Mouse (Mus musculus) liver, embryonic 16.5 days (tissue): ENCODE data around the gene Tbc1d32. TPM values are rescaled to one million over a fixed set of nuclear protein-coding genes. Genes with fewer than 3 reads are reported as not detected.

ENCODE experiments used
- ATAC-seq: fragments of 200-750 bp; cut with Nextera tagmentation; 2 replicates; pipeline ENCODE4 v1.8.0; 2017; ENCODE audit warnings: low read depth, mild to moderate bottlenecking, moderate number of reproducible peaks, moderate library complexity
- H3K27ac ChIP-seq: fragments of 300-500 bp; sonication (generic); 2 replicates; pipeline ENCODE4 v1.5.1; 2014; ENCODE audit warnings: mild to moderate bottlenecking, low read length
- H3K27me3 ChIP-seq: fragments of 300-500 bp; sonication (generic); 2 replicates; pipeline ENCODE4 v1.6.1; 2014; ENCODE audit warnings: low read depth, low read length, mixed read lengths; ENCODE audit not compliant: control insufficient read depth, insufficient read depth
- H3K36me3 ChIP-seq: fragments of 300-500 bp; sonication (generic); 2 replicates; pipeline ENCODE4 v1.6.1; 2014; ENCODE audit warnings: mild to moderate bottlenecking; ENCODE audit not compliant: control insufficient read depth, insufficient read depth
- H3K4me1 ChIP-seq: fragments of 300-500 bp; sonication (generic); 2 replicates; pipeline ENCODE4 v1.6.1; 2014; ENCODE audit warnings: low read depth, low read length, mixed read lengths; ENCODE audit not compliant: control insufficient read depth
- H3K4me2 ChIP-seq: fragments of 300-500 bp; sonication (generic); 2 replicates; pipeline ENCODE4 v1.6.1; 2014; ENCODE audit warnings: low read depth, low read length, mixed read lengths
- H3K4me3 ChIP-seq: fragments of 300-500 bp; sonication (generic); 2 replicates; pipeline ENCODE4 v1.5.1; 2014; ENCODE audit warnings: low read depth, mild to moderate bottlenecking, low read length
- H3K9ac ChIP-seq: fragments of 300-500 bp; sonication (generic); 2 replicates; pipeline ENCODE4 v1.6.1; 2014; ENCODE audit warnings: low read depth, low read length
- H3K9me3 ChIP-seq: fragments of 300-500 bp; sonication (generic); replicated peaks from 2 replicates; pipeline ENCODE4 v1.6.1; 2016; ENCODE audit warnings: low read length; ENCODE audit not compliant: control insufficient read depth
- WGBS: fragments of 180-500 bp; shearing (Covaris S2); extraction: QIAGEN DNeasy Blood & Tissue Kit; methylation state at CpG from one replicate; pipeline ENCODE4 v1.1.7; 2014; ENCODE audit not compliant: insufficient replicate concordance; 5-methylcytosine and 5-hydroxymethylcytosine counted together
- polyA plus RNA-seq: library from polyadenylated mRNA; unstranded; fragments of >200 nt; fragmentation: Nextera tagmentation; extraction: Ambion mirVana; gene quantifications from 2 replicates; pipeline ENCODE4 v1.2.1, GENCODE M21; 2015

Gene Tbc1d32
- polyA plus RNA-seq, 1 experiment from 2014 or later: 0.35 TPM

DNA sequence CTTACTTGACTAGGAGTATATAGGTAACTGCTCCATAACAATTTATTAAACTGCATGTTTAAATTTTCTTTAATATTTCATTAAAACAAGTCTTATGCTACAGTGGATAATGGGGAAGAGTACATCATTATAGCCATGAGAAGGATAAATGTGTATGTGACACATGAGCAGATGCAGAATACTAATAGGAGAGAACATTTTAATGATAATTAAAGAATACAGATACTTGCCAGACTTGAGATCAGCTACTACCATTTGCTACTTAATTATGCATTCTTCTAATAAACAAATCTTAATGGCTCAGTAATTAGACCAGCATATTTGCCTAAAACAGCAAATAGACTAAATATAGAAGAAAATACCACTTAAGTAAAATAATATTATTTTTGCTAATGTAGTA, 131.7 kb downstream of the Tbc1d32 start:
- H3K27ac ChIP-seq: no peak overlapping the region
- H3K4me2 ChIP-seq: no peak overlapping the region
- H3K9me3 ChIP-seq: no peaks in the 10 kb centered on the region
- ATAC-seq: no peak
- H3K9ac ChIP-seq: no peak overlapping the region
- no peaks in the 10 kb centered on the region for H3K27me3 ChIP-seq
- H3K4me1 ChIP-seq: no peaks in the 10 kb centered on the region
- H3K36me3 ChIP-seq: no peaks in the 10 kb centered on the region
- no peak overlapping the region for H3K4me3 ChIP-seq

DNA sequence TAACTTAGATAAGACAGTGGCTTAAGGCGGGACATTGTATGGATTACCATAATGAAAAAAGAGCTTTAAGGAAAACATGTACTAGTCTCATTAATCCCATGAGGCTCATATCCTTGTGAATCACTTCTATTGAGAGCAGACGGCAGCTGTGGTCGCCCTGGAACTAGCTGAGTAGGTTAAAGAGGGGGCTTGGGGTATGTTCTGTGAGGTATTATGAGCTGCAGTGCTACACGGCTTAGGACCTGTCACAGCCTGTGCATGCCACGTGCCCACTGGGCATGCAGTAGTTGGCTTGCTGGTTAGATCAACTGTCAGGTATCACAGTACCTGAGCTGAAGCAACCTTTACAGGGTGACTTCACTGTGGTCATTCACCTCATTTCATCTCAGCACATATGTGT, 133.9 kb downstream of the Tbc1d32 start:
- Histone ChIP-seq H3K4me3 (no peak overlapping the region), H3K27ac (no peak overlapping the region), H3K4me1 (no peaks in the 10 kb centered on the region), H3K36me3 (no peaks in the 10 kb centered on the region), H3K4me2 (no peak overlapping the region), H3K9me3 (no peaks in the 10 kb centered on the region), H3K27me3 (no peaks in the 10 kb centered on the region), H3K9ac (no peak overlapping the region)
- WGBS: 69% methylated on average over 5 of the region's 5 CpGs
- ATAC-seq: no peak

DNA sequence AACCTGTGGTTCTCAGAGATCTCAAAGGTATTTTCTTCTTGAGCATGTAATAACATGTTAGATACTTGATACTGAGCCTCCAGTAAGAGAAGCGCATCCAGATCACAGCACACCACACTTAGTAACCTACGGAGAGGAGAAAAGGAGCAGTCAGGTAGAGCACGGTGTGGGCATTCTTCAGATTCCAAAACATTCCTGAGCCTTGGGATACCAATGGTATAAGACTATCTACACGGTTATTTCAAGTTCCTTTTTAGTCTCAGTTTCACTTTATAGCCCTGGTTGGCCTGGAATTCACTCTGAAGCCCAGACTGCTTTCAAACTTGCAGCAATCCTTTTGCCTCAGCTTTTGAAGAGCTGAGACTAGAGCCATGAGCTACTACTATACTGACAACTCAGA, 138.8 kb downstream of the Tbc1d32 start:
- Histone ChIP-seq H3K36me3 (no peaks in the 10 kb centered on the region), H3K4me2 (no peak overlapping the region), H3K27ac (no peak overlapping the region), H3K27me3 (no peaks in the 10 kb centered on the region), H3K9me3 (no peaks in the 10 kb centered on the region), H3K4me1 (no peaks in the 10 kb centered on the region), H3K4me3 (no peak overlapping the region), H3K9ac (no peak overlapping the region)
- 66% methylated on average over 4 of the region's 4 CpGs for WGBS
- no peak for ATAC-seq

- WGBS: 67% methylated on average over 2 of the region's 2 CpGs
- Histone ChIP-seq H3K36me3 (no peaks in the 10 kb centered on the region), H3K4me1 (no peaks in the 10 kb centered on the region), H3K4me2 (no peak overlapping the region), H3K9ac (no peak overlapping the region), H3K27me3 (no peaks in the 10 kb centered on the region), H3K4me3 (no peak overlapping the region), H3K27ac (no peak overlapping the region), H3K9me3 (no peaks in the 10 kb centered on the region)
- ATAC-seq: no peak
Observed at GRCm38 (mm10) chr10:56062746-56063145, 165.7 kb downstream of the Tbc1d32 start.

DNA sequence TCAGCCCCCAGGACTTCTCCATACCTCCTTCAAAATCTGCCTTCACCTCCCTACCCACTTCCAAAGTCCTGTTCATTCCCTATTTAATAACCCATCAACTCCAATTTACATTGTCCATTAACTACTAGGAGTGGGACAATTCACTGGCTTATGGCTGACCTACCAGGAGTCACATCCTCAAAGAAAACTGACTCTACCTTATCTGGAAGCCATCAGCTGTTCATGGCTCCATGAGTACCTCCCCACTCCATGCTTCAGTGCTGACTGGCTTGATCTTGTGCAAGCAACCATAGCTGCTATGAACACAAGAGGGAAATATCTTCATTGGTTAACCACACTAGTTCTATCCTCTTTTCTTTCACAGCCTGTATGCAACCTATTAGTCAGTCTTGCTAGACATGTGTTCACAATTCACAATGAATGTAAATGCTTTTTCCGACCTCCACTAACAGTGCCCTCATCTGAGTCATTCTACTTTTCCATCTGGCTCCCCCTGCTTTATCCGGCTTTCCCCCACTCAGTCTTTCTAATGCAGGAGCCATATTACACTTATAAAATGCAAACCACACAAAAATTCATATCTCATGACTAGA, 167.2 kb downstream of the Tbc1d32 start:
- Histone ChIP-seq H3K27ac (no peak overlapping the region), H3K4me3 (no peak overlapping the region), H3K36me3 (no peaks in the 10 kb centered on the region), H3K4me1 (no peaks in the 10 kb centered on the region), H3K9me3 (no peaks in the 10 kb centered on the region), H3K9ac (no peak overlapping the region), H3K4me2 (no peak overlapping the region), H3K27me3 (no peaks in the 10 kb centered on the region)
- WGBS: 61% methylated on average over 2 of the region's 2 CpGs
- no peak for ATAC-seq

GRCm38 (mm10) chr10:56058979-56059422, 169.5 kb downstream of the Tbc1d32 start:
- Histone ChIP-seq H3K36me3 (no peaks in the 10 kb centered on the region), H3K9ac (no peak overlapping the region), H3K4me1 (no peaks in the 10 kb centered on the region), H3K9me3 (no peaks in the 10 kb centered on the region), H3K4me3 (no peak overlapping the region), H3K4me2 (no peak overlapping the region), H3K27ac (no peak overlapping the region), H3K27me3 (no peaks in the 10 kb centered on the region)
- 63% methylated on average over 3 of the region's 3 CpGs for WGBS
- no peak for ATAC-seq

GRCm38 (mm10) chr10:56025400-56025799, 203.1 kb downstream of the Tbc1d32 start:
- no peak for ATAC-seq
- Histone ChIP-seq H3K9me3 (no peaks in the 10 kb centered on the region), H3K9ac (no peak overlapping the region), H3K27me3 (no peaks in the 10 kb centered on the region), H3K4me1 (no peaks in the 10 kb centered on the region), H3K4me2 (no peak overlapping the region), H3K27ac (no peak overlapping the region), H3K36me3 (no peaks in the 10 kb centered on the region), H3K4me3 (no peak overlapping the region)

GRCm38 (mm10) chr10:56024579-56024978, 203.9 kb downstream of the Tbc1d32 start:
- ATAC-seq: no peak
- Histone ChIP-seq H3K27ac (no peak overlapping the region), H3K36me3 (no peaks in the 10 kb centered on the region), H3K4me1 (no peaks in the 10 kb centered on the region), H3K4me3 (no peak overlapping the region), H3K27me3 (no peaks in the 10 kb centered on the region), H3K9me3 (no peaks in the 10 kb centered on the region), H3K9ac (no peak overlapping the region), H3K4me2 (no peak overlapping the region)
- WGBS: 70% methylated on average over 2 of the region's 2 CpGs

GRCm38 (mm10) chr10:55979898-55980521, 248.5 kb downstream of the Tbc1d32 start:
- Histone ChIP-seq H3K9me3 (no peaks in the 10 kb centered on the region), H3K27me3 (no peaks in the 10 kb centered on the region), H3K36me3 (no peaks in the 10 kb centered on the region), H3K4me3 (no peak overlapping the region), H3K4me2 (no peak overlapping the region), H3K9ac (no peak overlapping the region), H3K27ac (no peak overlapping the region), H3K4me1 (no peaks in the 10 kb centered on the region)
- WGBS: 22% methylated on average over 2 of the region's 2 CpGs
- no peak for ATAC-seq
